Mouse (Mus musculus) liver, postnatal 0 days (tissue): ENCODE data around the gene Mbtps1. TPM values are rescaled to one million over a fixed set of nuclear protein-coding genes. Genes with fewer than 3 reads are reported as not detected.

Experiments used
- ATAC-seq: fragments of 200-750 bp; cut with Nextera tagmentation; 2 replicates; pipeline ENCODE4 v1.8.0; 2017; ENCODE audit warnings: mild to moderate bottlenecking, moderate library complexity
- DNase-seq: peaks from one replicate; pipeline ENCODE4 v3.0.0-alpha.2; 2016
- H3K27ac ChIP-seq: fragments of 300-500 bp; sonication (generic); 2 replicates; pipeline ENCODE4 v1.5.1; 2014; ENCODE audit warnings: antibody characterized with exemption, moderate library complexity, mild to moderate bottlenecking, low read depth
- H3K27me3 ChIP-seq: fragments of 300-500 bp; sonication (generic); 2 replicates; pipeline ENCODE4 v1.6.1; 2014; ENCODE audit warnings: low read length, control low read depth, mixed read lengths; ENCODE audit not compliant: insufficient read depth
- H3K36me3 ChIP-seq: fragments of 300-500 bp; sonication (generic); replicated peaks from 2 replicates; pipeline ENCODE4 v1.6.1; 2014; ENCODE audit warnings: mild to moderate bottlenecking, control low read depth, low read length, moderate library complexity, mixed read lengths; ENCODE audit not compliant: insufficient read depth
- H3K4me1 ChIP-seq: fragments of 300-500 bp; sonication (generic); 2 replicates; pipeline ENCODE4 v1.6.1; 2014; ENCODE audit warnings: antibody characterized with exemption, mild to moderate bottlenecking, control low read depth; ENCODE audit not compliant: insufficient read depth
- H3K4me2 ChIP-seq: fragments of 300-500 bp; sonication (generic); 2 replicates; pipeline ENCODE4 v1.6.1; 2014; ENCODE audit warnings: low read depth, mild to moderate bottlenecking, low read length, moderate library complexity, mixed read lengths
- H3K4me3 ChIP-seq: fragments of 300-500 bp; sonication (generic); 2 replicates; pipeline ENCODE4 v1.5.1; 2014; ENCODE audit warnings: low read depth, low read length
- H3K9ac ChIP-seq: fragments of 300-500 bp; sonication (generic); replicated peaks from 2 replicates; pipeline ENCODE4 v1.6.1; 2014; ENCODE audit warnings: mild to moderate bottlenecking, moderate library complexity
- H3K9me3 ChIP-seq: fragments of 300-500 bp; sonication (generic); 2 replicates; pipeline ENCODE4 v1.6.1; 2016; ENCODE audit warnings: mild to moderate bottlenecking, control low read depth, low read length, mixed read lengths
- CTCF ChIP-seq: sonication (generic); IDR thresholded peaks from 2 replicates; pipeline ENCODE4 v1.5.1; 2016; ENCODE audit warnings: antibody characterized with exemption, low read depth
- EP300 ChIP-seq: IDR thresholded peaks from 2 replicates; pipeline ENCODE4 v1.6.1; 2016; ENCODE audit warnings: antibody characterized with exemption, low read depth, mild to moderate bottlenecking
- WGBS: fragments of 180-500 bp; shearing (Covaris S2); extraction: QIAGEN DNeasy Blood & Tissue Kit; methylation state at CpG from one replicate; pipeline ENCODE4 v1.1.7; 2014; ENCODE audit not compliant: insufficient replicate concordance; 5-methylcytosine and 5-hydroxymethylcytosine counted together
- polyA plus RNA-seq: library from polyadenylated mRNA; unstranded; fragments of >200 nt; fragmentation: Nextera tagmentation; extraction: Ambion mirVana; gene quantifications from 2 replicates; pipeline ENCODE4 v1.2.1, GENCODE M21; 2015

Mbtps1 gene
- polyA plus RNA-seq, 1 experiment from 2014 or later = 20.1 TPM

DNA sequence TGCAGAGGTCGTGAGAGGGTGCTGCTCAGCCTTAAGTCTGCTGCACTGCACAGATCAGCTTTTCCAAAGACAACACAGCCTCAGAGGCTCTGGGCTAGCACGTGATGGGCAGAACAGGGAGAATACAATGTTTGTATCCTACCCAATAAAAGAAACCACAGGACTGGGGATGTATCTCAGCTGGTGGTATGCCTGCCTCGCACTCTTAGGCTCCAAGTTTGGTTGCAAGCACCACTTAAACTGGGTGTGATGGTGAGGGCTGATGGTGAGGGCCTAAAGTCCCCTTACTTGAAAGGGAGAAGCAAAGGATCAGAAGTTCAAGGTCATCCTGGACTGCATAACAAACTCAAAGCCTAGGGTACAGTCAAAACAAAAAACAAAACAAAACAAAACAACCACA, 13.9 kb downstream of the Mbtps1 start:
- Histone ChIP-seq H3K4me1 (no peaks in the 10 kb centered on the region), H3K27ac (no peak overlapping the region), H3K36me3 (peaks cover 64% of the 10 kb centered on the region), H3K9ac (no peak overlapping the region), H3K4me2 (no peak overlapping the region), H3K27me3 (no peaks in the 10 kb centered on the region), H3K9me3 (no peaks in the 10 kb centered on the region), H3K4me3 (no peak overlapping the region)
- 78% methylated on average over 3 of the region's 3 CpGs for WGBS
- DNase-seq (no peak), ATAC-seq (no peak)
- no peak for TF ChIP-seq EP300
- no peak for TF ChIP-seq CTCF

- no peak for ATAC-seq
- H3K9ac ChIP-seq = no peak overlapping the region
- no peak for DNase-seq
- WGBS = 82% methylated on average over 9 of the region's 9 CpGs
- no peak overlapping the region for H3K4me3 ChIP-seq
- no peak for TF ChIP-seq EP300
- TF ChIP-seq CTCF = no peak
- no peaks in the 10 kb centered on the region for H3K27me3 ChIP-seq
- H3K9me3 ChIP-seq = no peaks in the 10 kb centered on the region
- H3K4me1 ChIP-seq = no peaks in the 10 kb centered on the region
- peaks cover 95% of the 10 kb centered on the region for H3K36me3 ChIP-seq
- no peak overlapping the region for H3K27ac ChIP-seq
- H3K4me2 ChIP-seq = no peak overlapping the region
These were observed 26.6 kb downstream of the Mbtps1 start for GRCm38 (mm10) chr8:119531973-119532372.

DNA sequence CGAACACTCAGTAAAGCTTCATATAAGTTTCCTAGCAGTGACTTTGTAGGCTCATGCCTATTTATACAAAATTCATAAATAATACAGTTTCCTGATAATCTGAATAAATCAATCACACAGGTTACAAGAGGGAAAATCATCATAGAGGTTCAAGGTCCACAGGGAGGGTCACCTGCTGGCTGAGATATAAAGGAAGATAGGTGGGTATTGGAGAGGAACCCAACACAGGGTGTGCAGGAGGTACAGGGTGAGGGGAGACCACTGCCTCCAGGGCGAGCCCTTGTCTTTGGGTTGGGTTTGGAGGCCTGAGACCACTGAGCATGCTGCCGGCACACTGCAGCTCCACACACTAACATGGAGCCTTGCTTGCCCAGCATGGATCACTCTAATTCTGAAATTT, 27.1 kb downstream of the Mbtps1 start:
- TF ChIP-seq EP300 (no peak), CTCF (no peak)
- ATAC-seq (no peak), DNase-seq (no peak)
- H3K36me3 ChIP-seq = peaks cover 93% of the 10 kb centered on the region
- no peaks in the 10 kb centered on the region for H3K9me3 ChIP-seq
- H3K9ac ChIP-seq = no peak overlapping the region
- WGBS = 90% methylated on average over 3 of the region's 3 CpGs
- no peak overlapping the region for H3K27ac ChIP-seq
- H3K4me1 ChIP-seq = no peaks in the 10 kb centered on the region
- no peaks in the 10 kb centered on the region for H3K27me3 ChIP-seq
- H3K4me3 ChIP-seq = no peak overlapping the region
- H3K4me2 ChIP-seq = no peak overlapping the region

- no peak for DNase-seq
- no peak overlapping the region for H3K4me2 ChIP-seq
- WGBS = 69% methylated on average over 6 of the region's 6 CpGs
- no peaks in the 10 kb centered on the region for H3K9me3 ChIP-seq
- ATAC-seq = no peak
- no peak overlapping the region for H3K4me3 ChIP-seq
- H3K27me3 ChIP-seq = no peaks in the 10 kb centered on the region
- no peak overlapping the region for H3K27ac ChIP-seq
- no peaks in the 10 kb centered on the region for H3K4me1 ChIP-seq
- TF ChIP-seq CTCF (no peak), EP300 (no peak)
- H3K36me3 ChIP-seq = peaks cover 88% of the 10 kb centered on the region
- H3K9ac ChIP-seq = no peak overlapping the region
These were observed 27.6 kb downstream of the Mbtps1 start for GRCm38 (mm10) chr8:119530937-119531336.

GRCm38 (mm10) chr8:119528762-119529161, 29.8 kb downstream of the Mbtps1 start:
- no peak overlapping the region for H3K4me2 ChIP-seq
- H3K27ac ChIP-seq = no peak overlapping the region
- no peaks in the 10 kb centered on the region for H3K27me3 ChIP-seq
- no peak overlapping the region for H3K4me3 ChIP-seq
- DNase-seq = no peak
- no peak for ATAC-seq
- H3K4me1 ChIP-seq = no peaks in the 10 kb centered on the region
- no peaks in the 10 kb centered on the region for H3K9me3 ChIP-seq
- 86% methylated on average over 7 of the region's 7 CpGs for WGBS
- H3K36me3 ChIP-seq = peaks cover 88% of the 10 kb centered on the region
- TF ChIP-seq EP300 (no peak), CTCF (no peak)
- H3K9ac ChIP-seq = no peak overlapping the region

GRCm38 (mm10) chr8:119520102-119520501, 38.4 kb downstream of the Mbtps1 start:
- Histone ChIP-seq H3K9ac (no peak overlapping the region), H3K27ac (no peak overlapping the region), H3K4me2 (no peak overlapping the region), H3K4me1 (no peaks in the 10 kb centered on the region), H3K27me3 (no peaks in the 10 kb centered on the region), H3K4me3 (no peak overlapping the region), H3K36me3 (peaks cover 83% of the 10 kb centered on the region), H3K9me3 (no peaks in the 10 kb centered on the region)
- DNase-seq (no peak), ATAC-seq (no peak)
- TF ChIP-seq CTCF (peak; percentile 53), EP300 (no peak)
- 79% methylated on average over 7 of the region's 7 CpGs for WGBS

GRCm38 (mm10) chr8:119516674-119517073, 41.9 kb downstream of the Mbtps1 start:
- WGBS = 84% methylated on average over 5 of the region's 5 CpGs

More at GRCm38 (mm10) chr8:119516674-119517073, 41.9 kb downstream of the Mbtps1 start:
- DNase-seq (no peak), ATAC-seq (no peak)
- Histone ChIP-seq H3K36me3 (peaks cover 84% of the 10 kb centered on the region), H3K27ac (no peak overlapping the region), H3K9me3 (no peaks in the 10 kb centered on the region), H3K4me2 (no peak overlapping the region), H3K4me3 (no peak overlapping the region), H3K27me3 (no peaks in the 10 kb centered on the region), H3K4me1 (no peaks in the 10 kb centered on the region), H3K9ac (no peak overlapping the region)
- TF ChIP-seq EP300 (no peak), CTCF (no peak)
